Mouse (Mus musculus): ENCODE data around the gene Frem1. TPM values are rescaled to one million over a fixed set of nuclear protein-coding genes. Genes with fewer than 3 reads are reported as not detected.

Frem1 gene
- polyA plus RNA-seq, 1 experiment from 2014 or later: 27.9 TPM

DNA sequence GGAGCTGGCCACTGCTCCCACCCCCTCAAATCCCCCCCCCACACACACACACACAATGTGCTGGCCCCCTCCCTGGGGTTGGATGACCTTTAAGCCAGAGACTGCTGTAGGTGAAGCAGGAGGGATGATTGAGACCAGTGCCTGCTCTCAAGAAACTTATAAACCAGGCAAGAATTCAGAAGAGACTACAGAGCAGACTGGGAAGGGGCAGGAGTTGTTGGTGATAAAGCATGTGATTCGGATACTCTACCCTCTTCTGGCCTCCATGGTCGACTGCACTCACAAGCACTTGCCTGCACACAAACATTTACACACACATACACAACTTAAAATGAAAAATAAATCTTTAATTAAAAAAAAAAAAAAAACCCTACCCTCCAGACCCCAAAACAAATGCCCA lies 6.0 kb upstream of the Frem1 start:
- Histone ChIP-seq H3K9me3 (ENCODE audit: control insufficient read depth, low read depth, low read length) (no peaks in the 10 kb centered on the region), H3K4me2 (replicated peaks; ENCODE audit: low read depth, low read length) (no peak overlapping the region), H3K36me3 (ENCODE audit: control insufficient read depth, insufficient read depth, low read length) (no peaks in the 10 kb centered on the region), H3K4me3 (ENCODE audit: low read depth, low read length) (no peak overlapping the region), H3K27ac (ENCODE audit: low read length) (no peak overlapping the region), H3K4me1 (ENCODE audit: control insufficient read depth, insufficient read depth, low read length) (no peaks in the 10 kb centered on the region), H3K9ac (replicated peaks; ENCODE audit: low read depth, low read length) (no peak overlapping the region), H3K27me3 (ENCODE audit: control insufficient read depth, insufficient read depth, low read length) (no peaks in the 10 kb centered on the region)
- 63% methylated on average over 2 of the region's 2 CpGs for WGBS
- no peak for ATAC-seq (ENCODE audit: insufficient number of reproducible peaks, insufficient read depth, low FRiP score, low read depth)

DNA sequence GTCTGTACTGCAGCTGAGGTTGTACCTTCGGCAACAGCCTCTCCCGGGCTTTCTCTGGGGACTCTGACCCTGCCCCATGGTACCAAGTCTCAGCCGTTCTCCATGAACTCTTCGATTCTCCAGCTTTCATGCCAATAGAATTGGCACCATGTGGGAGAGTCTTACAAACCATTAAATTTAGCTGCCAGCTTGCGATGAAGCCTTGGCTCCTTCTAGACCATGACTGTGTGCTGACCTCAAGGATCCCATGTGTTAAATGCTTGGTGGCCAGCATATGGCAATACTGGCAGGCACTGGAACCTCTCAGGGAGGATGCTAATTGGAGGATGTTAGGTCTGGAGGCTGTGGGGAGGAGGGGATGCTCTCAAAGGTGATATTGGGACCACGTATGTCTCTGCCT lies 4.4 kb upstream of the Frem1 start:
- WGBS: 92% methylated on average over 6 of the region's 6 CpGs
- Histone ChIP-seq H3K9ac (replicated peaks; ENCODE audit: low read depth, low read length) (no peak overlapping the region), H3K36me3 (ENCODE audit: control insufficient read depth, insufficient read depth, low read length) (no peaks in the 10 kb centered on the region), H3K9me3 (ENCODE audit: control insufficient read depth, low read depth, low read length) (no peaks in the 10 kb centered on the region), H3K4me2 (replicated peaks; ENCODE audit: low read depth, low read length) (no peak overlapping the region), H3K27me3 (ENCODE audit: control insufficient read depth, insufficient read depth, low read length) (no peaks in the 10 kb centered on the region), H3K4me3 (ENCODE audit: low read depth, low read length) (no peak overlapping the region), H3K27ac (ENCODE audit: low read length) (no peak overlapping the region), H3K4me1 (ENCODE audit: control insufficient read depth, insufficient read depth, low read length) (0 out of 2 replicates have a peak, but pooled peaks cover 3% of the 10 kb centered on the region)
- ATAC-seq (ENCODE audit: insufficient number of reproducible peaks, insufficient read depth, low FRiP score, low read depth): no peak

DNA sequence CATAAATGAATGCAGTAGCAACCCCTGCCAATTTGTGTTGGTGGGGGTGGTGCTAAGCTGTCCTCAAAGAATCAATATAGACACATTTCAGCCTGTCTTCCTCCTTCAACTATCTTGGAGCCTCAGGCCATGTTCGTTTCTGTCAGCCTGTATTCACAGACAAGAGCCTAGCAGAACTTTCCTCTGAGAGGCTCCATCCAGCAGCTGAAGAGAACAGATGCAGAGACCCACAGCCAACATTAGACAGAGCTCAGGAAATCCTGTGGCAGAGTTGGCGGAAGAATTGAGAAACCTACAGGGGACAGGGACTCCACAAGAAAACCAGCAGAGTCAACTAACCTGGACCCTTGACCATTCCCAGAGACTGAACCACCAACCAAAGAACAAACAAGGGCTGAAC lies 3.3 kb upstream of the Frem1 start:
- Histone ChIP-seq H3K4me2 (replicated peaks; ENCODE audit: low read depth, low read length) (no peak overlapping the region), H3K36me3 (ENCODE audit: control insufficient read depth, insufficient read depth, low read length) (no peaks in the 10 kb centered on the region), H3K4me3 (ENCODE audit: low read depth, low read length) (no peak overlapping the region), H3K9ac (replicated peaks; ENCODE audit: low read depth, low read length) (no peak overlapping the region), H3K4me1 (ENCODE audit: control insufficient read depth, insufficient read depth, low read length) (0 out of 2 replicates have a peak, but pooled peaks cover 3% of the 10 kb centered on the region), H3K27me3 (ENCODE audit: control insufficient read depth, insufficient read depth, low read length) (no peaks in the 10 kb centered on the region), H3K9me3 (ENCODE audit: control insufficient read depth, low read depth, low read length) (no peaks in the 10 kb centered on the region), H3K27ac (ENCODE audit: low read length) (no peak overlapping the region)
- ATAC-seq (ENCODE audit: insufficient number of reproducible peaks, insufficient read depth, low FRiP score, low read depth): no peak
- 71% methylated on average over 2 of the region's 2 CpGs for WGBS

DNA sequence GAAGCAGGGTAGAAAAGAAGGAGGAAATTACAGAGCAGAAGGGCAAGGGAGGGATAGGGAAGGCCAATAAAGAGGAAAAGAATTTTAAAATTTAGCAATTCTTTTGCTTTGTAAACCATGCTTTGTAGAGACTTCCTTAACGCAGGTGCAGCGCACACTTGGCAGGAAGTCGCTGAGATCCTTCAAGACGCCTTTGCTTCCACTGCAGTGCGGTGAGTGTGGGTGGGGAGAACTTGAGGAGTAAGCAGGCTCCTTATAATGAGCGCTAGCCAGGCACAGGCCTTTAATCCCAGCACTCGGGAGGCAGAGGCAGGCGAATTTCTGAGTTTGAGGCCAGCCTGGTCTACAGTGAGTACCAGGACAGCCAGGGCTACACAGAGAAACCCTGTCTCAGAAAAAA lies 1.1 kb upstream of the Frem1 start:
- WGBS: 80% methylated on average over 8 of the region's 8 CpGs
- Histone ChIP-seq H3K9me3 (ENCODE audit: control insufficient read depth, low read depth, low read length) (no peaks in the 10 kb centered on the region), H3K9ac (replicated peaks; ENCODE audit: low read depth, low read length) (no peak overlapping the region), H3K4me1 (ENCODE audit: control insufficient read depth, insufficient read depth, low read length) (0 out of 2 replicates have a peak, but pooled peaks cover 10% of the 10 kb centered on the region), H3K36me3 (ENCODE audit: control insufficient read depth, insufficient read depth, low read length) (no peaks in the 10 kb centered on the region), H3K4me3 (ENCODE audit: low read depth, low read length) (no peak overlapping the region), H3K27ac (ENCODE audit: low read length) (no peak overlapping the region), H3K27me3 (ENCODE audit: control insufficient read depth, insufficient read depth, low read length) (no peaks in the 10 kb centered on the region), H3K4me2 (replicated peaks; ENCODE audit: low read depth, low read length) (peak overlapping the region; percentile 41; the same call in 1 of the 2 replicates)
- ATAC-seq (ENCODE audit: insufficient number of reproducible peaks, insufficient read depth, low FRiP score, low read depth): no peak

DNA sequence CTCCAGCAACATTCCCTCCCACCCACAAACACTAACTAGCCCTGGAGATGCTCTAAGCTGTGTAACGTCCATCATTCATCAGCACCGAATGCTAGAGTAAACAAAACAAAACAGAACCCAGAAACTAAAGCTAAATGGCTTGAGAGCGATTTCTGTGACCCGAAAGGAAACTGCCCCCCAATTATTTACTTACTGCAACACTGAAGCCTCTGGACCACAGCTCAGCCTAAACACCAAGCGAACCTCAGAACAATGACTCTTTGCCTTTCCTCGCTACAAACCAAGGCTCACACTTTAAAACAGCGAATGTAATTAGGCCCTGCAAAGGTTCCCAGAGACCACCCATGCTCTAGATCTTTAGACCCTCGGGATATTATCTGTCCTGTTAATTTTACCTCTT lies 963 bp downstream of the Frem1 start:
- Histone ChIP-seq H3K4me1 (ENCODE audit: control insufficient read depth, insufficient read depth, low read length) (peaks cover 12% of the 10 kb centered on the region; the same call in 1 of the 2 replicates), H3K4me2 (replicated peaks; ENCODE audit: low read depth, low read length) (peak overlapping the region; percentile 41), H3K4me3 (ENCODE audit: low read depth, low read length) (peak overlapping the region; percentile 52), H3K36me3 (ENCODE audit: control insufficient read depth, insufficient read depth, low read length) (0 out of 2 replicates have a peak, but pooled peaks cover 3% of the 10 kb centered on the region), H3K27me3 (ENCODE audit: control insufficient read depth, insufficient read depth, low read length) (no peaks in the 10 kb centered on the region), H3K27ac (ENCODE audit: low read length) (peak overlapping the region; percentile 92), H3K9me3 (ENCODE audit: control insufficient read depth, low read depth, low read length) (no peaks in the 10 kb centered on the region), H3K9ac (replicated peaks; ENCODE audit: low read depth, low read length) (peak overlapping the region; percentile 63)
- ATAC-seq (ENCODE audit: insufficient number of reproducible peaks, insufficient read depth, low FRiP score, low read depth): no peak
- WGBS: 8% methylated on average over 8 of the region's 8 CpGs

DNA sequence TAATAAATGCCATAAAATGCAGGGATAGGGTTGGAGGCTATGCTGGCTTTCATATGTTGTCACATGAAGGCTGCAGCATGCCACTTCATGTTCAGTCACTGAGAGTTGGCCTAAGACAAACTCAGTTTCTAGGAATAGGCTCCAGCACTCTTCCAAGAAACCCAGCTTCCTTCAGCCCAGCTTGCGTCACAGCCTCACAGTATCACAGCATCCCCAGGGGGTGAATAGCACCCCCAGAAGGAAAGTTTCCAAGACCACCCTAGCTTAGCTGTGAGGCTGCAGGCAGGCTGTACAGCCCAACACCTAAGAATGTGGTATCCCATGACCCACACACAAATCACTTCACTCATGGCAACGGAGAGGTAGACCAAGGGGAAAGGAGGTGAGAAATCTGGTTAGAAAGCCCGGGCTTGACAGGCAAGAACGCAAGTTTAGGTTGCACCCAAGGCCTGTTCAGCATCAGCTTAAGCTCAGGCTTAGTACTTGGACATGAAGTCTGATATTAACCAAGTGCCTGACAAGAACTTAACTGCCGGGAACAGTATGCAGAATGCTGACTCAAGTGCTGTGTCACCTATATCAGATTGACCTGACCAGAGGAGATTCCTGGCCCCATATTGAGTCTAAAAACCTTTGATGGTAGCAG lies 1.9 kb downstream of the Frem1 start:
- Histone ChIP-seq H3K27ac (ENCODE audit: low read length) (peak overlapping the region; percentile 92), H3K4me3 (ENCODE audit: low read depth, low read length) (peak overlapping the region; percentile 52), H3K4me1 (ENCODE audit: control insufficient read depth, insufficient read depth, low read length) (peaks cover 12% of the 10 kb centered on the region; the same call in 1 of the 2 replicates), H3K4me2 (replicated peaks; ENCODE audit: low read depth, low read length) (peak overlapping the region; percentile 41), H3K9me3 (ENCODE audit: control insufficient read depth, low read depth, low read length) (no peaks in the 10 kb centered on the region), H3K27me3 (ENCODE audit: control insufficient read depth, insufficient read depth, low read length) (no peaks in the 10 kb centered on the region), H3K9ac (replicated peaks; ENCODE audit: low read depth, low read length) (peak overlapping the region; percentile 8; the same call in 1 of the 2 replicates), H3K36me3 (ENCODE audit: control insufficient read depth, insufficient read depth, low read length) (0 out of 2 replicates have a peak, but pooled peaks cover 3% of the 10 kb centered on the region)
- 27% methylated on average over 5 of the region's 5 CpGs for WGBS
- ATAC-seq (ENCODE audit: insufficient number of reproducible peaks, insufficient read depth, low FRiP score, low read depth): no peak; the same call in 1 of the 2 replicates

DNA sequence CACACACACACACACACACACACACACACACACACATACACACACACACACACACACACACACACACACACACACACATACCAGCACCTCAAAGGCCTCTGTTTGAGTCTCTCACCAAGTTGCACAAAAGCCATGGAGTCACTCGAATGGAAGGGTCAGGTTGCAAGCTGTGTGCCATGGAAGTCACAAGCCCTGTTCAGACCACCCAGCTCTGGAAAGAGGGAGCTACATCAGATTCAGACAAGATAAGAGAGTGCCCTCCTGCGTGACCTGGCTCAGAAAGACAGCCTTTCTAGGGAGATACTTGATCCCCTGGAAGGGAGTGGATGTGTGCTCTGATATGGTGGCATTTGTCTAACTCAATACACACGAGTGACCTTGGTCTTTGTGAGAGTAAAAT lies 2.9 kb downstream of the Frem1 start:
- no peak overlapping the region for H3K9ac ChIP-seq (replicated peaks; ENCODE audit: low read depth, low read length)
- no peak overlapping the region for H3K27ac ChIP-seq (ENCODE audit: low read length)
- peak overlapping the region; percentile 41 for H3K4me2 ChIP-seq (replicated peaks; ENCODE audit: low read depth, low read length)
- H3K36me3 ChIP-seq (ENCODE audit: control insufficient read depth, insufficient read depth, low read length): 0 out of 2 replicates have a peak, but pooled peaks cover 3% of the 10 kb centered on the region
- peak overlapping the region; percentile 52; the same call in 1 of the 2 replicates for H3K4me3 ChIP-seq (ENCODE audit: low read depth, low read length)
- WGBS: 28% methylated on average over 3 of the region's 3 CpGs
- H3K27me3 ChIP-seq (ENCODE audit: control insufficient read depth, insufficient read depth, low read length): no peaks in the 10 kb centered on the region
- no peak for ATAC-seq (ENCODE audit: insufficient number of reproducible peaks, insufficient read depth, low FRiP score, low read depth)
- no peaks in the 10 kb centered on the region for H3K9me3 ChIP-seq (ENCODE audit: control insufficient read depth, low read depth, low read length)
- H3K4me1 ChIP-seq (ENCODE audit: control insufficient read depth, insufficient read depth, low read length): peaks cover 12% of the 10 kb centered on the region; the same call in 1 of the 2 replicates

DNA sequence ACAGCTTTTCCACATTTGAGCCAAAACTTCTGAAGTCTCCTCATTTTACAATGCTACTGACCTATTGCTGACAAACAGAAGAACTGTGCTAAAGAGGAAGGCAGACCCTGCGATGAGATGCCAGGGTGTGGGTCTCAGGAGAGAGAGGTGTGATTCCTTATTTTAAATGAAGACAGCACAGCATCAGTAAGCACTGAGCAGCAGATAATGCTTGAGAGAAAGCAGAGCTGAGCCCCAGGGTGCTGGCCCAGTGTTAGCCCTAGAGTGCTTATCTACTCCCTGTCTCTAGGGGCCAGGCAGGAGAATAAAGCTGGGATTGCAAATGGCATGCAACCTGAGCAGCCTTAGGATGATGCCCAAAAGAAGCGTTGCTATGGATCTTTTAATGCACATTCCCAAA lies 3.6 kb downstream of the Frem1 start:
- Histone ChIP-seq H3K4me1 (ENCODE audit: control insufficient read depth, insufficient read depth, low read length) (peaks cover 12% of the 10 kb centered on the region; the same call in 1 of the 2 replicates), H3K4me3 (ENCODE audit: low read depth, low read length) (peak overlapping the region; percentile 9; the same call in 1 of the 2 replicates), H3K36me3 (ENCODE audit: control insufficient read depth, insufficient read depth, low read length) (0 out of 2 replicates have a peak, but pooled peaks cover 3% of the 10 kb centered on the region), H3K27ac (ENCODE audit: low read length) (no peak overlapping the region), H3K27me3 (ENCODE audit: control insufficient read depth, insufficient read depth, low read length) (no peaks in the 10 kb centered on the region), H3K4me2 (replicated peaks; ENCODE audit: low read depth, low read length) (peak overlapping the region; percentile 41), H3K9me3 (ENCODE audit: control insufficient read depth, low read depth, low read length) (no peaks in the 10 kb centered on the region), H3K9ac (replicated peaks; ENCODE audit: low read depth, low read length) (no peak overlapping the region)
- 15% methylated on average over 2 of the region's 2 CpGs for WGBS
- ATAC-seq (ENCODE audit: insufficient number of reproducible peaks, insufficient read depth, low FRiP score, low read depth): no peak
